Mouse (Mus musculus): ENCODE measurements around the gene Alcam. TPM values are rescaled to one million over a fixed set of nuclear protein-coding genes. Genes with fewer than 3 reads are reported as not detected.

The Alcam gene
- total RNA-seq, 2 experiments from 2014 or later: 163 to 183 TPM

DNA sequence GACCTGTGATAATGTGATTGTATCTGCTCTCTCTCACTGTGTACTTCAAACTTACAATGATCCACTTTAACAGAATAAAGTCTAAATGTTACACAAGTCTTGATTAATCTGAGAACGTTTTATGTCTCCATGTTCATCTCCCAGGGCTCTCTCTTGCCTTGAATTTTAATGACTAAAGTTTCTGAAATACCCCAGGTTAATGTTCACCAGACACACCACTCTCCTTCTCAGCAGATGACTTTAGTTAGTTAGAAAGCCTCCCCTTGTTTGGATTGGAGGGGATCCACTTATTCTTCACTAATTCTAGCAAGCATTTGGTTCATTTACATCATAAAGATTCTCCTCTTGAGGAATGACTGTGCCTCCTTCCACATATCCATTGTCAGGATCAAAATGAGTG lies 157.5 kb downstream of the Alcam start:
- intact Hi-C loops (cut with DNase I): no loop called here
- DNase-seq (ENCODE audit: low spot score in 2 of 2): no peak

GRCm38 (mm10) chr16:52295535-52295934 lies 158.3 kb downstream of the Alcam start:
- intact Hi-C loops (cut with DNase I): no loop called here
- DNase-seq (ENCODE audit: low spot score in 2 of 2): no peak

DNA sequence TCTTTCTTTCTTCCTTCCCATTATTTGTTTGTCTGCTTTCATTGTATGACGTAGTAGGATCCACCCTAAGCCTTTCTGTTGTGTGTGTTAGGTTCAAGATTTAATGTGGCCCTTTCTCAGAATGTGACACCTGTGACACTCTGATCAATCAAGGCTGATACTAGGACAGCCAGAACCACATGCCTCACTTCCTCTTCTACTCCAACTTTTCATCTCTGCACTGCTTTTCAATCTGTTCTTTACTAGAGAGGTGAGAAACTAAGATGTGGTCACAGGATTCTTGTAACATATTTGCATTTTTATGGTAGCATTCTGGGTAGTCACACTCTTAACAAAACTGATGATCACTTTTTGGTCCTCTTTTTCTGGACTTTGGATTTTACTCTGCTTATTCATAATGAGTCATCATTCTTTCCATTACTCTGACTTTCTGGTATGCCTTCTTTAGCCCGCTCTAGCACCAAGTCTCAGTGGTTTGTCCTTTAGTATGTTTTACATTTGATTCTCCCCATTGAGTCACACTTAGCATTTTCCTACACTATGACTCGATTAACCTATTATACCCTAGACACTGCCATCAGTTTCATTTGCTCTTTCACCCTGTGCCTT lies 161.3 kb downstream of the Alcam start:
- intact Hi-C loops (cut with DNase I): no loop called here
- no peak for DNase-seq (ENCODE audit: low spot score in 2 of 2)

DNA sequence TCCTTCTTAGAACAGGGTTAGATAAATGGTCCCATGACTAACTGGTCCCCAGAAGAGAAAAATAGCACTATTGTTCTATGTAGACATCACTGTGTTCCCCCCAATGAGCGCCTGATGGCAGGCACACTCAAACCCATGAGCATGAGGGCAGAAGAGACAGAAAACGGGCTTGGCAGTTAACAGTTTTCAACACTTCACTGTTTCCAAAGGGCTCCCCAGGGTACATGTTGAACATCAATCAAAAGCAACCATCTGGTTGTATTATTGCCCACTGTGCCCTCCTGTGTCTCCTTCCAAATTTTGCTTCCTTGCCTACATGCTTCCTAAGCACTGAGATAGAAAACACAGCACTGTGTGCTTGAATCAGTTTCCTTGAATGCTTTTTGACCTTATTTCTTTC lies 173.7 kb downstream of the Alcam start:
- intact Hi-C loops (cut with DNase I): no loop called here

DNA sequence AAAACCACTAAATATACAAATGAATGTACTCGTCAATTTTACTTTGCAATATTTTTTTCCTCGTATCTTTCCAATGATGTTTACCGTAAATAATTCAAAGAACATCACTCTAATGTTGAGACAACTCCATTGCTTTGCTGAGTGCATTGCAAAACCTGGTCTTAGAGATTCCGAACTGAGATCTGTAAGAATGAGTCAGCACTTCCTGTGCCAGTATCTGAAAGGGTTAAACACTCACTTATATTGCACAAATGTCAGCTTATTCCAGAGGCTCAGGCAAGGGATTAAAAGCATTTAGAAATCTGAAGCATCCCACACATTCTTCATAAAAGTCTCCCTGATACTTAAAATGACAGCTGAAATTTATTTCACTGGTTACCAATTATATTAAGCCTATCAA lies 188.8 kb downstream of the Alcam start:
- intact Hi-C loops (cut with DNase I): no loop called here
- DNase-seq (ENCODE audit: low spot score in 2 of 2): no peak

More for the DNA sequence above, 173.7 kb downstream of the Alcam start:
- no peak for DNase-seq (ENCODE audit: low spot score in 2 of 2)

GRCm38 (mm10) chr16:52263751-52264150 lies 190.1 kb downstream of the Alcam start:
- intact Hi-C loops (cut with DNase I): no loop called here
- DNase-seq (ENCODE audit: low spot score in 2 of 2): no peak

DNA sequence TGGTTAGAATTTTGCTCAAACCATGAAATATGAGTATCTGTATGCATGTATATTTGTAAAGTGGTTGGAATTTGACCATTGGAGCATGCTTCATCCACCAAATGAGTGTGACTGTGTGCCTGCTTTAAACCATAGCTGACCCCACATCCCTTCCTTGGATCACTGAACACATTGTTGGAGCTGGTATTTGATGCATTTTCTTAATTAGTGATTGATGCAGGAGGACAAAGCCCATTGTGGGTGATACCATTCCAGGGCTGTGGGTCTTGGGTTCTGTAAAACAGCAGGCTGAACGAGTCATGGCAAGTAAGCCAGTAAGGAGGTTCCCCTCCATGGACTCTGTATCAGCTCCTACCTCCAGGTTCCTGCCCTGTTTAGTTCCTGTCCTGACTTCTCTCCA lies 191.3 kb downstream of the Alcam start:
- intact Hi-C loops (cut with DNase I): no loop called here
- no peak for DNase-seq (ENCODE audit: low spot score in 2 of 2)

DNA sequence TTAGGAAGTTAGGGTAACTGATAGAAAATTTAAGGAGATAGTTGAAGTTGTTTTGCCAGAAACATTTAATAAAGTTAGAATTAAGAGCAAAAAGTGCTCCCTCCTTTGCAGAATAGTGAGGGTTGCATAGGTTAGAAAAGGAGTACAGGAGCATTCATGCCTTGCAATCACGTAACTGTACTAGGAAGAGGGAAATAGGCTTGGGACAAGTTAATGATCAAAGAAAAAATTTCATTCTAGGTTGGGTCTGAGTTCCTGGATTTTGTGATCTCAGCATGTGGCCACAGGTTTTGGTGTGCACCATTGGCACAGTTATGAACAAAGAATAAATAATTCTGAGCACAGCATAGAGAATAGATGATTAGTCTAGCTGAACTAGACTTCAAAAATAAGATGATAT lies 192.1 kb downstream of the Alcam start:
- intact Hi-C loops (cut with DNase I): no loop called here
- DNase-seq (ENCODE audit: low spot score in 2 of 2): no peak

DNA sequence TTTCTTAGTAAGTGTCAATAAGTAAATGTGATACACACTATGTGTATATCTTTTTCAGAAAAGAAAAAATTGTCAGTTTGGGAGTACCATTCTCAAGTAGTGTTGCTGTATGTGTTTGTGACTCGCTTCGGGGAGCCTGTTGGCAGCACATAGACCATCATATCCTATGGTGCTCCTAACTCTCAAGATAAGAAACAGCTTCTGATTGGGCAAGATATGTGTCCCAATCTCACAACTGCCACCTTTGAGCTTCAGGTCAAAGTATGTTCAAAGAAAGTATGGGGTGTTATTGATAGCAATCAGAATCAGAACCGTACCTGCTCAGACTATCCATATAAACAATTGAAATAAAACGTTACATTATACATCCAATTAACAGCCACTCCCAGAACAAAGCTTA lies 202.9 kb downstream of the Alcam start:
- no peak for DNase-seq (ENCODE audit: low spot score in 2 of 2)
- intact Hi-C loops (cut with DNase I): no loop called here

- intact Hi-C loops (cut with DNase I): no loop called here
- DNase-seq (ENCODE audit: low spot score in 2 of 2): no peak
These were observed 203.7 kb downstream of the Alcam start for GRCm38 (mm10) chr16:52250196-52250595.

GRCm38 (mm10) chr16:52243421-52243973 lies 210.4 kb downstream of the Alcam start:
- intact Hi-C loops (cut with DNase I): no loop called here
- DNase-seq (ENCODE audit: low spot score in 2 of 2): no peak

DNA sequence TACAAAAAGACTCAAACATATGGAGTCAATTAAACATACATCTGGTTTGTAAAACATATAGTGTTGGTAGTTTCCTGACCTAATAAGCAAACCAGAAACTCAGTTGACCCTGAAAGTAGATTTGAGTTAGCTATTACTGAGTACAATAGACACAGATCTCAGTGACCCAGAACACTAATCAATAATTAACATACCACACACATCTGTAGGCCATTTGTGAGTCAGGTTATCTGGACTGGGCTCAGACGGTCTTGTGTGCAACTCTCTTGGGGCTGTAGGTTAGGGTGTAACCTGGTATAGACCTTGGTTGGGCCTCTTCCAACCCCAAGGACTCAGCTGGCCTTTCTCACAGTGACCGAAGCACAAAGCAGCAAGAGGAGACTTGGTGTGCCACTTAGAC lies 211.7 kb downstream of the Alcam start:
- no peak for DNase-seq (ENCODE audit: low spot score in 2 of 2)
- intact Hi-C loops (cut with DNase I): no loop called here

DNA sequence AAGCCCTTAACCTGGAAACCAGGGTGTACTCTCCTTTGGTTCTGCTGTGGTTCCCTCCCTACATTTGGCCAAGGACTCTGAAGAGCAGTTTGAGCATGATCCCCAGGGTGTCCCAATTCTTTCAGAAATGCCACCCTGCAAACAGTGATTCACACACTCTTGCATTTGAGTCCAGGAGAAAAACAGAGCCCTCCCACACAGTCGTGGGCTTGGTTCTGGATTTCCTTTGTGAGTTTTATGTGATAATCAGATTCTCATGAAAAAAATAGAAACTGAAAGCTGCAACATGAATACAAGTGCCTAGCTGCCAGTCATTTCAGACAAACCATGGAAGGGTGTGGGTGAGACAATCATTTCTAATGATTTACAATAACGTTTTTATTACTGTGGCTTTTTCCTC lies 223.9 kb downstream of the Alcam start:
- intact Hi-C loops (cut with DNase I): no loop called here

DNA sequence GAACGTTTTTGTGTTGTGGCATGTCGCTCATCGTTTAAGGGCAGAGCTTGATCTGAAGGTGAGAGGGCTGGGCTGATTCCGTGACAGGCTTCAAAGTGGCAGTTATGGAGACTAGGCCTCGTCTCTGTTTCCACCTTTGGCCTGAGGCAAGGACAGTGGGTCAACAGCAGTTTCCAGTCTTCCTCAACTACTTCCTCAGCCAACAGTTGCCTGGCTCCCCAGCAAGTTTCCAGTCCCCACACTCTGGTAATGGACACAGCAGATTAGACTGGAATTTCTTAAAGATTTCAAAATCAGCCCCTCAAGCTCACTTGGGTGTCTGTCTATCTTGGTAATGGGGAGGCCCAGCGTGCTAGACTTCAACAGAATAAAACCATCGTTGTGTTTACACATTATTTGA lies 224.4 kb downstream of the Alcam start:
- no peak for DNase-seq (ENCODE audit: low spot score in 2 of 2)

More for the DNA sequence above, 223.9 kb downstream of the Alcam start:
- DNase-seq (ENCODE audit: low spot score in 2 of 2): peak; percentile 24 to 80

GRCm38 (mm10) chr16:52222896-52223295 lies 231.0 kb downstream of the Alcam start:
- DNase-seq (ENCODE audit: low spot score in 2 of 2): no peak
- intact Hi-C loops (cut with DNase I): no loop called here

More for the DNA sequence above, 224.4 kb downstream of the Alcam start:
- intact Hi-C loops (cut with DNase I): no loop called here

DNA sequence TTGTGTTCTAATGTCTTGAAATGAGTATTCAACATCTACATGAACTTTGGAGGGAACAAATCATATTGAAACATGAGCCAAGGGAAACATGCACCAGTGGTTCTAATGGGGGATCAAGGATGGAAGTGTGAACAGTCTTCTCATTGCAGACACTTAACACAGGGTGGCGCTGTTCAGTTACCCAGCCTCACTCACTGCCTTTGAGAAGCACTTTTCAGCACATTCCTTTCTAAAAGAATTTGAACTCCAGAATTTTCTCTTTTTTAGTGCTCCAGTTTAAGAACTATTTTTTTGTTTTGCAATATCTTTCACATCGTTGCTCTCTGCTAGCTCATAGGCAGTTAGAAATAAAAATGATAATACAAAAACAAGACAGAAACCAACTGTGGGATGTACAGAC lies 234.8 kb downstream of the Alcam start:
- peak; percentile 39 to 65 for DNase-seq (ENCODE audit: low spot score in 2 of 2)
- intact Hi-C loops (cut with DNase I): no loop called here

DNA sequence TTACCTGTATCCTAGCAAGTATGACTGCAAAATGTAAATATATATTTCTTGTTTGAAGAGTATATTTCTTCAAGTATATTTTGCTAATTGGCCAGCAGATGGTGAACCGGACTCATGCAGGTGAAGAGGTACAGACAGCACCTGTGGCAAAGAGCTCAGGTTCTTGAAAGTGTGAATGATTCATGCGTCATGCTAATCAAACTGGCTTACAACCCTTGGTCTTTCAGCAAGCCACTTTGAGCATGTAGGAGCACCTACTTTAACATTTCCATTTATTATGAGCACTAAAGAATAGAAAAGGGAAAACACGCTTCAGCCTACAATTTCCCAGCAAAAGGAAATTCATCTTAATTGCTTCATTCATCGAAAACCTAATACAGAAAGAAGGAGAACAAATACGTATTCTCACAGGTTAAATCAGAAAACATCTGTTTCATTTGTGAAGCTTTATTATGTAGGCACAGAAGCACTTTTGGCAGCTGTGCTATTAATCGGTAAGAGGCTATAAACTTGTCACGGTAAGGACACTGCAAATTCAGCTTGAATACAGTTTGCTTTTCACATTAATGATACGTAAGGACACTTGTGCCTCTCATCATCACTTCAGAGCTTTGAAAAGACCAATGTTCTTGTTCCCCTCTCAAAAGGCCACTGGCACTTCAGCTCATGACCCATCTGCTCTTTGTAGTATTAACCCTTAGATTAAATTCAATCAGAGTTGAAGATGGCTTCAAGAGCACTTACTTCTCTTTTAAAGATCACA lies 242.8 kb downstream of the Alcam start:
- intact Hi-C loops (cut with DNase I): no loop called here
- DNase-seq (ENCODE audit: low spot score in 2 of 2): no peak

- intact Hi-C loops (cut with DNase I): no loop called here
These were observed 253.8 kb downstream of the Alcam start for GRCm38 (mm10) chr16:52200107-52200506.

More at GRCm38 (mm10) chr16:52200107-52200506, 253.8 kb downstream of the Alcam start:
- no peak for DNase-seq (ENCODE audit: low spot score in 2 of 2)

Measured in left cerebral cortex, postnatal 25 days (tissue).